Mouse (Mus musculus) intestine, postnatal 0 days (tissue): ENCODE data around the gene Slc20a1. TPM values are rescaled to one million over a fixed set of nuclear protein-coding genes. Genes with fewer than 3 reads are reported as not detected.

Source experiments
- ATAC-seq: fragments of 200-750 bp; cut with Nextera tagmentation; 2 replicates; pipeline ENCODE4 v1.8.0; 2017; ENCODE audit warnings: mild to moderate bottlenecking, moderate TSS enrichment, moderate library complexity
- H3K27ac ChIP-seq: fragments of 300-500 bp; sonication (generic); 2 replicates; pipeline ENCODE4 v1.5.1; 2014; ENCODE audit warnings: mild to moderate bottlenecking, low read depth, low read length, moderate library complexity
- H3K27me3 ChIP-seq: fragments of 300-500 bp; sonication (generic); replicated peaks from 2 replicates; pipeline ENCODE4 v1.6.1; 2014; ENCODE audit warnings: low read length, mixed read lengths; ENCODE audit not compliant: control insufficient read depth, insufficient read depth
- H3K36me3 ChIP-seq: fragments of 300-500 bp; sonication (generic); 2 replicates; pipeline ENCODE4 v1.6.1; 2014; ENCODE audit warnings: mild to moderate bottlenecking, moderate library complexity; ENCODE audit not compliant: control insufficient read depth, insufficient read depth
- H3K4me1 ChIP-seq: fragments of 300-500 bp; sonication (generic); replicated peaks from 2 replicates; pipeline ENCODE4 v1.6.1; 2014; ENCODE audit warnings: antibody characterized with exemption, low read length, mixed read lengths; ENCODE audit not compliant: control insufficient read depth, insufficient read depth
- H3K4me2 ChIP-seq: fragments of 300-500 bp; sonication (generic); replicated peaks from 2 replicates; pipeline ENCODE4 v1.6.1; 2014; ENCODE audit warnings: low read depth, mild to moderate bottlenecking, moderate library complexity
- H3K4me3 ChIP-seq: fragments of 300-500 bp; sonication (generic); 2 replicates; pipeline ENCODE4 v1.5.1; 2014; ENCODE audit warnings: low read depth, low read length
- H3K9ac ChIP-seq: fragments of 300-500 bp; sonication (generic); 2 replicates; pipeline ENCODE4 v1.6.1; 2014; ENCODE audit warnings: mild to moderate bottlenecking, low read depth, low read length
- H3K9me3 ChIP-seq: fragments of 300-500 bp; sonication (generic); 2 replicates; pipeline ENCODE4 v1.6.1; 2016; ENCODE audit warnings: mixed run types; ENCODE audit not compliant: control insufficient read depth
- CTCF ChIP-seq: sonication (generic); IDR thresholded peaks from 2 replicates; pipeline ENCODE4 v1.5.1; 2016; ENCODE audit warnings: low read depth, mild to moderate bottlenecking, control low read depth, antibody characterized with exemption, moderate library complexity
- WGBS: fragments of 180-500 bp; shearing (Covaris S2); extraction: QIAGEN DNeasy Blood & Tissue Kit; methylation state at CpG from one replicate; pipeline ENCODE4 v1.1.7; 2014; 5-methylcytosine and 5-hydroxymethylcytosine counted together
- polyA plus RNA-seq: library from polyadenylated mRNA; unstranded; fragments of >200 nt; fragmentation: Nextera tagmentation; extraction: Ambion mirVana; gene quantifications from 2 replicates; pipeline ENCODE4 v1.2.1, GENCODE M21; 2015

Slc20a1 gene
- 14.4 and 16.0 TPM in 2 replicates for polyA plus RNA-seq

DNA sequence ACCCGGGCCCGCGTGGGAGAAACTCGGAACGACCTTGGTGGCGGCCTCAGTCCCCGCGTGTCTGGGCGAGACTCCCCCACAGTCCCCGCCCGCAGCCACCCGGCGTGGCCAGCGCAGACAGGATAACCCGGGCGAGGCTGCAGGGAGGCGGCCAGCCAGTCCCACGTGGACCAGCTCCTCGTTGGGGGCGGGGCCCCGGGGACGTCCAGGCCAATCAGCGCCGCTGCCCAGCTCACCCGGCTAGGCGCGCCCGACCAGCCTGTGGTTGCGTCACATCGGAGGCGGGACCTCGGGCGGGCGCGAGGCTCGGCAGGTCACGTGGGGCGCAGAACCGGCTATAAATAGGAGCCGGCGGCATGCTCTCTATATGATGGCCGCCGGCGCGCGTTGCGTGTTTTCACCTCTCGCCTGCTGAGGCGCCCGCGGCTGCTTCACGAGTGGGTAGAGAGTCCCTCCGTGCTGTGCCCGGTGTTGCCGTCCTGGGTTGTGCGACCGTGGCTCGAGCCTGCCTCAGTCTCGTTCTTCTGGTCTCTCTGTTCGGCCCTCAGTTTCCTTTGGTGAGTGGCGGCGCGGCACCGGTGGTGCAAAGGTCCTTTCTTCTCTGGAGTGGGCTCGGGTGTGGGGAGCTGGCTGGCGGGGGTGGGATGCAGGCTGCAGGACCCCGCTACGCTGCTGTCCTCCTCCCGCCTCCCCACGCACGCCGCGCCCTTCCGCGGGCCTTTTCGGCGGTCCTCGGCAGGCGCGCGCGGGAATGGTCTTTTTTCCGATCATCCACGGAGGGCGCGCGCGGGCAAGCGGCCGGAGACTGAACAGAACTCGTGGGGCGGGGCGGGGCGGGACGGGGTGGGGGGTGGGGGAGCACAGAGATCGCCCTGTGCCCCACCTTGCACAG, at the start of gene Slc20a1:
Slc20a1 (plus strand) TSS at position 329 of the 892 bp plus-strand sequence.
- Histone ChIP-seq H3K27me3 (no peaks in the 10 kb centered on the region), H3K9me3 (no peaks in the 10 kb centered on the region), H3K36me3 (0 out of 2 replicates have a peak, but pooled peaks cover 3% of the 10 kb centered on the region), H3K27ac (peak within 1 kb of the TSS; percentile 82), H3K4me3 (peak within 1 kb of the TSS; percentile 95), H3K4me2 (peak within 1 kb of the TSS; percentile 92), H3K9ac (peak within 1 kb of the TSS; percentile 87), H3K4me1 (no peaks in the 10 kb centered on the region)
- ATAC-seq, result peak; percentile 99
- peak; percentile 34 for TF ChIP-seq CTCF
- WGBS, result under 1% methylated on average over 88 of the region's 96 CpGs

- Histone ChIP-seq H3K4me2 (no peak overlapping the region), H3K27ac (no peak overlapping the region), H3K9ac (no peak overlapping the region), H3K27me3 (no peaks in the 10 kb centered on the region), H3K9me3 (no peaks in the 10 kb centered on the region), H3K4me3 (no peak overlapping the region), H3K36me3 (no peaks in the 10 kb centered on the region), H3K4me1 (no peaks in the 10 kb centered on the region)
- no peak for TF ChIP-seq CTCF
- 72% methylated on average over 2 of the region's 2 CpGs for WGBS
- no peak for ATAC-seq
Observed at GRCm38 (mm10) chr2:129148836-129149235, 49.7 kb upstream of the Slc20a1 start.

DNA sequence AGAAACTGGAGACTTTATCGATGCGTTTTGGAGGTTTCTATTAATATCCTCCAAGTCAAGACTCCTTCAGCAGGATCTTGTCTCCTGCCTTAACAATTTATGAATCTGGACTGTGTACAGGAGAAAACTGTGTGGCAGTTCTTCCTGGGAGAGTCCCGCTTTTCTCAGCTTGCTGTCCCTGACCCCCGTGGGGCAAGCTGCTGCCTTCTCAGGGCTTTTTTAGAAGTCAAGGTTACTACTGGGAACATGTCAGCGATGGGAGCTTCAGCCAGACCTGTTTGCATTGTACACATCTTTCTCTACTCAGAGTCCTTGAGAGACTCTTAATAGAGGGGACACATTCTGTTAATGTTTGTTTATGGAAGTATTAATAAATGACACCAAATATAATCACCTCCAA, 48.2 kb upstream of the Slc20a1 start:
- no peak overlapping the region for H3K4me2 ChIP-seq
- no peaks in the 10 kb centered on the region for H3K36me3 ChIP-seq
- no peak overlapping the region for H3K4me3 ChIP-seq
- TF ChIP-seq CTCF, result no peak
- no peaks in the 10 kb centered on the region for H3K27me3 ChIP-seq
- no peaks in the 10 kb centered on the region for H3K9me3 ChIP-seq
- no peaks in the 10 kb centered on the region for H3K4me1 ChIP-seq
- 78% methylated on average over 5 of the region's 5 CpGs for WGBS
- no peak overlapping the region for H3K9ac ChIP-seq
- no peak for ATAC-seq
- no peak overlapping the region for H3K27ac ChIP-seq

DNA sequence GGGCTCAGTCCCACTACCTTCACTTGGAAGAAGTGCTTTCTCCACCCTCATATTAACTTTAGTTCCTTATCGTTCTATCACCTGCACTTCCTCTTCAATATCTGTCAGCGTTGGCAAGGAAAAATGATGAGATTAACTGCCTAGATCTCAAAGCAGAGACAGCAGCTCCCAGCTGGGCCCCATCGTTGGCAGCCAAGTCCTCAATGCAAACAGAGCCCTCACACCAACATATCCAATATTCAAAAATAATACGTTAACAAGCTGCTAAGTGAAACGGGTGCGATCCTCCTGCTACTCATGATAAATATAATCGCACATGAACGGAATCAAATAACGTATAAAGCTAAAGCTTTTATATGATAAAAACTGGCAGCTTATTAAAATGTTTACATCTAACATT, 47.5 kb upstream of the Slc20a1 start:
- Histone ChIP-seq H3K9ac (no peak overlapping the region), H3K4me2 (no peak overlapping the region), H3K27me3 (no peaks in the 10 kb centered on the region), H3K9me3 (no peaks in the 10 kb centered on the region), H3K27ac (no peak overlapping the region), H3K4me1 (no peaks in the 10 kb centered on the region), H3K4me3 (no peak overlapping the region), H3K36me3 (no peaks in the 10 kb centered on the region)
- WGBS, result 76% methylated on average over 9 of the region's 9 CpGs
- no peak for TF ChIP-seq CTCF
- no peak for ATAC-seq

- H3K9ac ChIP-seq, result no peak overlapping the region
- no peaks in the 10 kb centered on the region for H3K4me1 ChIP-seq
- H3K27me3 ChIP-seq, result no peaks in the 10 kb centered on the region
- whole genome bisulfite sequencing, result 70% methylated on average over 1 of the region's 1 CpGs
- TF ChIP-seq CTCF, result peak; percentile 39; the same call in 1 of the 2 replicates
- no peak overlapping the region for H3K4me3 ChIP-seq
- H3K9me3 ChIP-seq, result no peaks in the 10 kb centered on the region
- no peak for ATAC-seq
- H3K36me3 ChIP-seq, result no peaks in the 10 kb centered on the region
- H3K27ac ChIP-seq, result no peak overlapping the region
- H3K4me2 ChIP-seq, result no peak overlapping the region
Observed at GRCm38 (mm10) chr2:129152751-129153150, 45.8 kb upstream of the Slc20a1 start.

GRCm38 (mm10) chr2:129164815-129165214, 33.7 kb upstream of the Slc20a1 start:
- H3K9me3 ChIP-seq, result no peaks in the 10 kb centered on the region
- TF ChIP-seq CTCF, result no peak
- no peaks in the 10 kb centered on the region for H3K27me3 ChIP-seq
- H3K27ac ChIP-seq, result no peak overlapping the region
- H3K36me3 ChIP-seq, result no peaks in the 10 kb centered on the region
- WGBS, result 64% methylated on average over 5 of the region's 5 CpGs
- no peaks in the 10 kb centered on the region for H3K4me1 ChIP-seq
- H3K4me3 ChIP-seq, result no peak overlapping the region
- no peak overlapping the region for H3K4me2 ChIP-seq
- no peak for ATAC-seq
- no peak overlapping the region for H3K9ac ChIP-seq
